Mouse (Mus musculus): ENCODE measurements around the gene Lrrc27.
A peak's percentile ranks its signal among the peaks of the same experiment; 100 is the strongest.

The Lrrc27 gene

DNA sequence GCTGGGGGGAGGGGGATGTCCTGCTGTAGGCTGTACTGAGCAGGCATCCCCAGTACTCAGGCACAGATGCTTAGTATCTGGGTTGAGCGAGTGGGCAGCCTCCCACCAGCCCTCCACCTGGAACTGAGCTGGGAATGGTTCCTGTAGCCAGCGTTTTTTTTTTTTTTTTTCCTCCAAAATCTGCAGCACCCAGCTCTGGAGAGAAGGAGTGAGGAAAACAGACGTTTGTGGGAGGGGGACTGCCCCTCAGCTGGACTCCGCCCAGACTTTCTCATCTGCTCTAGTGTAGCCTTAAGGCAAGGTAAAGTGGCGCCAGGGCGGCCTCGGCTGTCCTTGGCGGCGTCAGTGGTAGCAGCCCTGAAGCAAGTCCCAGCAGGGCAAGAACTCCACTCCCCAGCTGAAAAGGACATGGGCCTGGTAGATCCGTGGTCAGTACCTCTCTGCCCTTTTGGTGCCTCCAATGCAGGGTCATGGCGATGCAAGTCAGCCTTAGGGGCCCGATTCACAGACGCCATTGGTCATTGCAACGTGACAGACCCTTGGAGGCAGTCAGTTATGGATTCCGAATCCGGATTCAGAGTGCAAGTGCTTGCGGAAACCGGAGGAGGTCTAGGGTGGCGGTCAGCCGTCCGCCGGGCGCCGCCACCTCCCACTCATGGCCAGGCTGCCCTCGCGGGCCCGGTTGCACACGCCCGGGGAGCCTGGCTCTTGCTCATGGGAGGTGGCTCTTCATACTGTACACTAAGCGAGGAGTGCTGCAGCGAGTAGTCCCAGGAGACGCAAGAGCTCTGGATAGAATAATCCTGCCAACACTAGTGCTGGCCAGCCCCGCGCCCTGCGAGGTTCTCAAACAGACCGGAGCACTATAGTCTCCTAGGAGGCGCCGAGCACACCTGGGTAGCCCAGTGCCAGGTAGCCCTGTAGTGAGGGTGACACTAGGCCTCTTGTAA, 34.4 kb downstream of the Lrrc27 start:
- peak; percentile 76 for DNase-seq

GRCm38 (mm10) chr7:139247881-139248614, 35.3 kb downstream of the Lrrc27 start, which contains the start of gene Pwwp2b:
Gene Pwwp2b (plus strand): TSS chr7:139248482.
- peak; percentile 78 for DNase-seq

- DNase-seq, result peak; percentile 38
Observed at GRCm38 (mm10) chr7:139248615-139249405, 36.0 kb downstream of the Lrrc27 start.

DNA sequence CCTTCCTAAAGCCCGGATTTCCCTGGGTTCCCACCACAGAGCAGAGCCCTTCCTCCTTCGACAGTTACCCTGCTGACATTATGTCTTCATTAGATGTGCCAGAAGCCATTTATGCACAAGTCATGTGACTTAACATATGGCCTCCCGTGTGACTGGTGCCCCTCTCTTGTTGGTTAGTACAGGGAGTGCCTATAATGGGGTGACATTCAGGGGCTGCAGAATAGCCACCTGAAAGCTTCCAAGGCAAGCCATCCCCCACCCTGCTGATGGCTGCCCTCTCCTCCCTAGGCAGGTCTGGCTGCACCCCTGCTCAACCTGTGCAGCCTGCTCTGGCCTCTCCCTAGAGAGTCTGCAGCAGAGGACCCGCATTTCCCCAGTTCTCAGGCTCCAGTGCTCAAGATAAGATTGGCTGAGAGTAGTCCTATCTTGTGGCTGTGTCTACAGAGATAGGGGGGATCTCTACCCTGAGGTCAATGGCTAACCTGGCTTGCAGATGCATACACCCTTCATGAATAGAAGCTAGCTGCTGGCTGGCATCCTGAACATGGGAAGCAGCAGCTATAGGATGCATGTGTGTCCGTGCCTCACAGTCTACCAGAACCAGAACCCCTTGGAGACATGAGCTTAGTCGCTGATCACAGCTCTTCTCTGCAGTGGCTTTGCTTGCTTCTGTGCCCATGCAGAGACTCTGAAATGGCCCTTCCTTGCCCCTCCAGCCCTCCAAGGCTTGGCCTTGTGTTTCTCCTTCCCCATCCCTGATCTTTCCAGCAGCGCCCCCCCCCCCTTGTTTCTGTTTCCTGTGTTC, 36.8 kb downstream of the Lrrc27 start:
- no peak for DNase-seq

DNA sequence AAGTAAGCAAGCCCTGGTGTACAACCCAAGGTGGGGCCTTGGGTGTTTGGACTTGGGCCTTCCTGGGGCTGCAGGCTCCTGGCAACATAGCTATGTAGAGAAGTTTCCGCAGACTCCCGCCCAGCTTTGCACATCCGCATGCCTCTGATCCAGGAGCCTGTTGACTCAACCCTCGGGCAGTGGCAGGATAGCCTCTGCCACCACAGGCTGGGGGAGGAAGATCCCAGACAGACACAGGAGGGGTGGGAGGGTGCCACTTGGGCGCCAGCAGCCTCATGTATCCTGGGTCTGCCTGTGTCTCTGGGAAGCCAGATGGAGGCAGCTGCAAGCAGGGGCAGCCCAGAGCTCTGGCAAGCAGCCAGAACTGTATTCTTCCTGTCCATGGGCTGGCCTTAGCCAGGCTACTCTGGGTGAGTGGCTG, 39.1 kb downstream of the Lrrc27 start:
- no peak for DNase-seq

GRCm38 (mm10) chr7:139252566-139252965, 39.8 kb downstream of the Lrrc27 start:
- DNase-seq, result no peak

DNA sequence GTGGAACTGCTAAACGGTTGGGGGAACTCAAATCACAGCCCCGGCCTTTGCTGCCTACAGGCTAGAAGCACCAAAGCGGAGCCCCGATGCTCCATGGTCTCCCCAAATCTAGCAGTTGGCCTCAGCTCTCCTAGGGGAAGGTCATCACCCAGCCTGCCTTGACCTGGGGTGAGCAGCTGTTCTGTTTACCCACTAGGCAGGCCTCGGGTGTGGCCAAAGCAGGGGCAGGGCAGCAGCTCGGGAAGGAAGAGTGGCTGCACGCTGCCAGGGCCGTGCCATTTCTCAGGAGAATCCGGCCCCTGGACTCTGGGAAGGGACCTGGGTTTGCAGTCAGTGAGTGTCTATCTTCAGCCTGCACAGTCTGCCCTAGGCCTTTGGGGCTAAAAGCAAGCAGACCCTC, 40.2 kb downstream of the Lrrc27 start:
- no peak for DNase-seq

DNA sequence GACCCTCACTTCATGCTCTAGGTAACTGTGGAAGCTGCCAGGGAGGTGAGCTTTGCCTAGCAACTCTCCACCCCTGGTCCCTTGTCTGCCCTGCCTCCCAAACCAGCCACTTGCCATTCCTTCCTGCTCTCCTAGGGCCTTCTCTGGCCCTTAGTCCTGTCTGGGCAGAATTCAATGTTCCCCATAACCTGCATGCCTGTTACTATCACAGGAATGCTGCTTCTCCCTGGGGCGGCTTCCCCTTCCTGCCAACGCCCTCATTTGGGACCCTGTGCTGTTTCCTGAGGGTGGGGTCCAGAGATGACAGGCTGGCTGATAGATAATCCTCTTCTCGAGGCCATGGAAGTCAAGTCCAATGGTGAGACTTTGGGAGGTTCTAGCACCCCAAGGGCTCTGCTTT, 40.7 kb downstream of the Lrrc27 start:
- DNase-seq, result no peak

DNA sequence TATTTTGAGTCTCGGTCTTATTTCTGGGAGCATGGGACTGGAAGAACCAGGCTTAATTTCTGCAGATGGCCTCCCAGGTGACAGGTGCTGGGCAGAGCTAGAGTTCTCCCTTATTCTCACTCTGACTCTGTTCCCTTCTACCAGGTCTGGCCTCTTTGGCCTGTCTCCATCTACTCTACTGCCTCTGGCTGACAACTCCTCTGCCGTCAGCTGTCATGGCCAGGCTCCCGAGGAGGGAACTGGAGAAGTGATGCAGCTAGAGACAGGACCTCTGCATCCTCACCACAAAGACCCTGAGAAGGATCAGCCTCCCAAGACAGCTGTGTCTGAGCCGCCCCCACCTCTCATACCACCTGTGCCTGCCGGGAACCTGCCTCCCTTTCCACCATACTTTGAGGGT, 41.8 kb downstream of the Lrrc27 start:
- DNase-seq, result no peak

GRCm38 (mm10) chr7:139257752-139258542, 45.2 kb downstream of the Lrrc27 start:
- no peak for DNase-seq

DNA sequence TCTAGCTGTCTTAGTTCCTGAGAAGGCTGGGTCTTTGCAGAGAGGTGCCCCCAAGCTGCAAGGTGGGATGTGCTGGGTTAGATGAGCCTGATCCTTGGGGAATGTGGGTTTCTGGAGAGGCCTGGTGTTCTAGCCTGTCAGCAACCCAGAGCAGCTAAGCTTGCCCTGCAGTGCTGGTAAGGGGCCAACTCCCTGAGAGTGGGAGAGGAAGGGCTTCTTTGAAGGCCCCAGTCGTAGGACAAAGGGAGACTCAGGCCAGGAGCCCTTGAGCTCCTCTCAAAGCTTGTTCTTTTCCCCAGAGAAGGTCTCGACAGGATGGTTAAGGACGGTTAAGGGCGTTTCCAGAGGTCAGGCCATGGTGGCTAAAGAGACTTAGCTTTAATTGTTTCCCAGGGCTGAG, 51.5 kb downstream of the Lrrc27 start:
- no peak for DNase-seq

- DNase-seq, result no peak
Observed at GRCm38 (mm10) chr7:139265634-139266033, 52.8 kb downstream of the Lrrc27 start.

DNA sequence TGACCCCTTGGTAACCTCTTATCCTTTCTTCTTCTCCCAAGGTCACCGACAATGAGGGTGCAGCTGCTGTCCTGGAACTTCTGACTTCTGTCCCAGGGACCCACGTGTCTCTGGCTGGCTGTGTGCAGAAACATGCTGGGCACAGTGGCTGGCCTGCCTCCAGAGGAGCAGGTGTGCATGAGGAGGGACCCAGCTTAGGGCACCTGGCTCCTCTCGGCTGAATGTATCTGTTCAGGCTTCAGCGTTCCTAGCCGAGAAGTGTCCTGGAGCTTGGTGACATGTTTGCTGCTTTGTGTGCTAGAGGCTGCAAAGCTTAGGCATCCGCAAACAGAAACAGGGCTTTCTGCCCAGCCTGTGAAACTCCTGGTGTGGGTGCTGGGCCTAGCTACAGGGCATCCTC, 53.6 kb downstream of the Lrrc27 start:
- no peak for DNase-seq

GRCm38 (mm10) chr7:139266886-139267870, 54.4 kb downstream of the Lrrc27 start:
- no peak for DNase-seq

DNA sequence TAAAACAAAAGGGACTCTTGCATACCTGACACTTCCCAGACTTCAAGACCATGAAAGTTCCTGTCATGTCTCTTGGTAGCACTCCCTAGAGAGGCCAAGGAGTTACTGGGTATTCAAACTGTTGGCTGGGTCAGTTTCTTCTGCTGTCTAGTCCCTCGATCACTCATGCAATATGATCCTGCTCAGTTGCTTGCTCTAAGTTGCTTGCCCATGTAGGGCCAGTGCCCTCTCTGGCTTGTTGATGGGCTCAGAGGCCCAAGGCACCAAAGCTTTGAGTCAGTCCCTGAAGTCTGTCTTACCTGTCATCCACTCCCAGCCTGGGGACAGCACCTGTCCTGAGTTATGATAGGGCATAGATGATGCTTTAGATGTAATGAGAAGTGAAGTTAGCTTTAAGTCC, 58.0 kb downstream of the Lrrc27 start:
- DNase-seq, result no peak

DNA sequence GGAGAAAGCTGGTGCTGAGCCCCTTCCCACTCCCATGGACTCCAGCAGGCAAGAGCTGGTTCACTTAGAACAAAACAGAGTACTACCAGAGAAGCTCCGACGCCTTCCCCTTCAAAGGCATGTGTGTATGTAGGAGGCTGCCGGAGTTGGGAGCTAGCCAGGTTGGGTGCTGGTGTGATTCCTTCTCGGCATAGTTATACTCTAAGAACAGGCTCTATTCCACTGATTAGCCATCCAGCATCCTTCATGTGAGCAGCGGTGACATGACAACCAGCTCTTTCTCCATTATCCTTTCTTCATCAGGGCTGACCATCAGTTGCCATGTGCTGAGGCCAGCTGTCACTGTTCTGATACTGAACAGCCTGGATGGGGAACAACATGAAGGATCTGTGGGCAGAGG, 59.1 kb downstream of the Lrrc27 start:
- DNase-seq, result peak; percentile 82

- DNase-seq, result peak; percentile 65
Observed at GRCm38 (mm10) chr7:139272639-139273396, 60.0 kb downstream of the Lrrc27 start.

- no peak for DNase-seq
Observed at GRCm38 (mm10) chr7:139273397-139273719, 60.6 kb downstream of the Lrrc27 start.

GRCm38 (mm10) chr7:139275586-139275985, 62.8 kb downstream of the Lrrc27 start:
- DNase-seq, result peak; percentile 44
